Mouse (Mus musculus): ENCODE measurements around the gene Ap3s2.

GRCm38 (mm10) chr7:79951038-79951437, 30.6 kb upstream of the Ap3s2 start:
- TF ChIP-seq ZNF384 (IDR thresholded peaks at IDR 0.05; ENCODE audit: low read depth, low read length) (no peak), MAFK (IDR thresholded peaks at IDR 0.05; ENCODE audit: insufficient read depth, low read depth, low read length) (no peak), ZC3H11A (IDR thresholded peaks at IDR 0.05; ENCODE audit: borderline replicate concordance, low read depth, low read length) (no peak), HCFC1 (IDR thresholded peaks at IDR 0.05; ENCODE audit: borderline replicate concordance, insufficient read depth, low read length) (no peak)
